Mouse (Mus musculus): ENCODE measurements around the gene Dpep2nb. TPM values are rescaled to one million over a fixed set of nuclear protein-coding genes. Genes with fewer than 3 reads are reported as not detected.

Gene Dpep2nb
- polyA plus RNA-seq, 1 experiment = not detected

GRCm38 (mm10) chr8:106047854-106048630, 42.3 kb upstream of the Dpep2nb start:
- peak overlapping the region; percentile 93 for H3K27ac ChIP-seq (ENCODE audit: insufficient read depth, low read depth, low read length)
- no peaks in the 10 kb centered on the region for H3K27me3 ChIP-seq (ENCODE audit: control insufficient read depth, insufficient read depth, low read length)
- TF ChIP-seq POLR2A (IDR thresholded peaks at IDR 0.05; ENCODE audit: low read depth, low read length) (no peak), CTCF (IDR thresholded peaks at IDR 0.05; ENCODE audit: extremely low read depth, insufficient read length, insufficient replicate concordance, low read depth, low read length) (no peak)
- no peak overlapping the region; the same call in 1 of the 2 replicates for H3K4me3 ChIP-seq (ENCODE audit: low read depth, low read length)
- 33% methylated on average over 5 of the region's 5 CpGs for WGBS
- H3K36me3 ChIP-seq (ENCODE audit: control insufficient read depth, insufficient read depth, low read length) = 0 out of 2 replicates have a peak, but pooled peaks cover 4% of the 10 kb centered on the region
- H3K4me1 ChIP-seq (ENCODE audit: control insufficient read depth, insufficient read depth, insufficient read length, low read length) = peaks cover 32% of the 10 kb centered on the region

GRCm38 (mm10) chr8:106046872-106047559, 41.2 kb upstream of the Dpep2nb start:
- no peak for TF ChIP-seq CTCF (IDR thresholded peaks at IDR 0.05; ENCODE audit: extremely low read depth, insufficient read length, insufficient replicate concordance, low read depth, low read length)
- 0 out of 2 replicates have a peak, but pooled peaks cover 4% of the 10 kb centered on the region for H3K36me3 ChIP-seq (ENCODE audit: control insufficient read depth, insufficient read depth, low read length)
- 62% methylated on average over 11 of the region's 11 CpGs for WGBS
- H3K4me3 ChIP-seq (ENCODE audit: low read depth, low read length) = no peak overlapping the region
- H3K27ac ChIP-seq (ENCODE audit: insufficient read depth, low read depth, low read length) = peak overlapping the region; percentile 93
- H3K27me3 ChIP-seq (ENCODE audit: control insufficient read depth, insufficient read depth, low read length) = no peaks in the 10 kb centered on the region
- H3K4me1 ChIP-seq (ENCODE audit: control insufficient read depth, insufficient read depth, insufficient read length, low read length) = peaks cover 23% of the 10 kb centered on the region

- Histone ChIP-seq H3K27ac (ENCODE audit: insufficient read depth, low read depth, low read length) (no peak overlapping the region), H3K4me1 (ENCODE audit: control insufficient read depth, insufficient read depth, insufficient read length, low read length) (peaks cover 24% of the 10 kb centered on the region), H3K36me3 (ENCODE audit: control insufficient read depth, insufficient read depth, low read length) (0 out of 2 replicates have a peak, but pooled peaks cover 4% of the 10 kb centered on the region), H3K4me3 (ENCODE audit: low read depth, low read length) (no peak overlapping the region), H3K27me3 (ENCODE audit: control insufficient read depth, insufficient read depth, low read length) (no peaks in the 10 kb centered on the region)
- 28% methylated on average over 3 of the region's 3 CpGs for WGBS
- TF ChIP-seq CTCF (IDR thresholded peaks at IDR 0.05; ENCODE audit: extremely low read depth, insufficient read length, insufficient replicate concordance, low read depth, low read length) = no peak
- no peak for TF ChIP-seq POLR2A (IDR thresholded peaks at IDR 0.05; ENCODE audit: low read depth, low read length)
These were observed 38.4 kb upstream of the Dpep2nb start for GRCm38 (mm10) chr8:106044151-106044550.

GRCm38 (mm10) chr8:106043055-106043454, 37.3 kb upstream of the Dpep2nb start:
- Histone ChIP-seq H3K4me1 (ENCODE audit: control insufficient read depth, insufficient read depth, insufficient read length, low read length) (peaks cover 19% of the 10 kb centered on the region), H3K27me3 (ENCODE audit: control insufficient read depth, insufficient read depth, low read length) (no peaks in the 10 kb centered on the region), H3K36me3 (ENCODE audit: control insufficient read depth, insufficient read depth, low read length) (0 out of 2 replicates have a peak, but pooled peaks cover 4% of the 10 kb centered on the region), H3K27ac (ENCODE audit: insufficient read depth, low read depth, low read length) (no peak overlapping the region), H3K4me3 (ENCODE audit: low read depth, low read length) (no peak overlapping the region)
- TF ChIP-seq POLR2A (IDR thresholded peaks at IDR 0.05; ENCODE audit: low read depth, low read length) = no peak
- no peak for TF ChIP-seq CTCF (IDR thresholded peaks at IDR 0.05; ENCODE audit: extremely low read depth, insufficient read length, insufficient replicate concordance, low read depth, low read length)
- 90% methylated on average over 2 of the region's 2 CpGs for WGBS

- H3K4me1 ChIP-seq (ENCODE audit: control insufficient read depth, insufficient read depth, insufficient read length, low read length) = peaks cover 9% of the 10 kb centered on the region
- H3K4me3 ChIP-seq (ENCODE audit: low read depth, low read length) = no peak overlapping the region
- H3K27ac ChIP-seq (ENCODE audit: insufficient read depth, low read depth, low read length) = no peak overlapping the region
- no peaks in the 10 kb centered on the region for H3K27me3 ChIP-seq (ENCODE audit: control insufficient read depth, insufficient read depth, low read length)
- WGBS = 39% methylated on average over 4 of the region's 4 CpGs
- no peak for TF ChIP-seq CTCF (IDR thresholded peaks at IDR 0.05; ENCODE audit: extremely low read depth, insufficient read length, insufficient replicate concordance, low read depth, low read length)
- no peak for TF ChIP-seq POLR2A (IDR thresholded peaks at IDR 0.05; ENCODE audit: low read depth, low read length)
- peaks cover 4% of the 10 kb centered on the region; the same call in 1 of the 2 replicates for H3K36me3 ChIP-seq (ENCODE audit: control insufficient read depth, insufficient read depth, low read length)
These were observed 34.4 kb upstream of the Dpep2nb start for GRCm38 (mm10) chr8:106040218-106040617.

GRCm38 (mm10) chr8:106039605-106040004, 33.8 kb upstream of the Dpep2nb start:
- no peak for TF ChIP-seq POLR2A (IDR thresholded peaks at IDR 0.05; ENCODE audit: low read depth, low read length)
- TF ChIP-seq CTCF (IDR thresholded peaks at IDR 0.05; ENCODE audit: extremely low read depth, insufficient read length, insufficient replicate concordance, low read depth, low read length) = no peak
- 66% methylated on average over 4 of the region's 4 CpGs for WGBS
- peaks cover 9% of the 10 kb centered on the region for H3K4me1 ChIP-seq (ENCODE audit: control insufficient read depth, insufficient read depth, insufficient read length, low read length)

GRCm38 (mm10) chr8:106038721-106039120, 32.9 kb upstream of the Dpep2nb start:
- no peaks in the 10 kb centered on the region for H3K27me3 ChIP-seq (ENCODE audit: control insufficient read depth, insufficient read depth, low read length)
- WGBS = 89% methylated on average over 10 of the region's 10 CpGs
- peaks cover 5% of the 10 kb centered on the region; the same call in 1 of the 2 replicates for H3K4me1 ChIP-seq (ENCODE audit: control insufficient read depth, insufficient read depth, insufficient read length, low read length)
- no peak overlapping the region for H3K27ac ChIP-seq (ENCODE audit: insufficient read depth, low read depth, low read length)
- H3K4me3 ChIP-seq (ENCODE audit: low read depth, low read length) = no peak overlapping the region
- H3K36me3 ChIP-seq (ENCODE audit: control insufficient read depth, insufficient read depth, low read length) = no peaks in the 10 kb centered on the region; the same call in 1 of the 2 replicates
- TF ChIP-seq POLR2A (IDR thresholded peaks at IDR 0.05; ENCODE audit: low read depth, low read length) = no peak
- TF ChIP-seq CTCF (IDR thresholded peaks at IDR 0.05; ENCODE audit: extremely low read depth, insufficient read length, insufficient replicate concordance, low read depth, low read length) = no peak

More at GRCm38 (mm10) chr8:106039605-106040004, 33.8 kb upstream of the Dpep2nb start:
- H3K27ac ChIP-seq (ENCODE audit: insufficient read depth, low read depth, low read length) = no peak overlapping the region
- H3K36me3 ChIP-seq (ENCODE audit: control insufficient read depth, insufficient read depth, low read length) = no peaks in the 10 kb centered on the region; the same call in 1 of the 2 replicates
- H3K27me3 ChIP-seq (ENCODE audit: control insufficient read depth, insufficient read depth, low read length) = no peaks in the 10 kb centered on the region
- no peak overlapping the region for H3K4me3 ChIP-seq (ENCODE audit: low read depth, low read length)
